Mouse (Mus musculus) liver, embryonic 11.5 days (tissue): Measurements from ENCODE around the gene Plcb4. TPM values are rescaled to one million over a fixed set of nuclear protein-coding genes. Genes with fewer than 3 reads are reported as not detected.

Source experiments
- ATAC-seq: fragments of 200-750 bp; cut with Nextera tagmentation; replicated peaks from 2 replicates; pipeline ENCODE4 v1.8.0; 2017; ENCODE audit warnings: moderate number of reproducible peaks, mild to moderate bottlenecking, moderate TSS enrichment, moderate library complexity; ENCODE audit not compliant: low FRiP score
- DNase-seq: peaks from one replicate; pipeline ENCODE4 v3.0.0-alpha.2; 2017; ENCODE audit warnings: low spot score
- H3K27ac ChIP-seq: fragments of 300-500 bp; sonication (generic); 2 replicates; pipeline ENCODE4 v1.5.1; 2014; ENCODE audit warnings: mild to moderate bottlenecking, low read depth, low read length, control low read depth
- H3K27me3 ChIP-seq: fragments of 300-500 bp; sonication (generic); replicated peaks from 2 replicates; pipeline ENCODE4 v1.6.1; 2014; ENCODE audit warnings: low read length, mixed read lengths; ENCODE audit not compliant: control insufficient read depth, insufficient read depth
- H3K36me3 ChIP-seq: fragments of 300-500 bp; sonication (generic); 2 replicates; pipeline ENCODE4 v1.6.1; 2014; ENCODE audit warnings: mild to moderate bottlenecking, low read length, moderate library complexity, mixed read lengths; ENCODE audit not compliant: control insufficient read depth, insufficient read depth
- H3K4me1 ChIP-seq: fragments of 300-500 bp; sonication (generic); replicated peaks from 2 replicates; pipeline ENCODE4 v1.6.1; 2014; ENCODE audit warnings: low read length, mixed read lengths; ENCODE audit not compliant: control insufficient read depth, insufficient read depth
- H3K4me2 ChIP-seq: fragments of 300-500 bp; sonication (generic); 2 replicates; pipeline ENCODE4 v1.6.1; 2014; ENCODE audit warnings: mild to moderate bottlenecking, control low read depth, moderate library complexity
- H3K4me3 ChIP-seq: fragments of 300-500 bp; sonication (generic); 2 replicates; pipeline ENCODE4 v1.5.1; 2014; ENCODE audit warnings: low read depth, low read length, control low read depth
- H3K9ac ChIP-seq: fragments of 300-500 bp; sonication (generic); 2 replicates; pipeline ENCODE4 v1.6.1; 2014; ENCODE audit warnings: low read depth, low read length, control low read depth
- H3K9me3 ChIP-seq: fragments of 300-500 bp; sonication (generic); 2 replicates; pipeline ENCODE4 v1.6.1; 2016; ENCODE audit warnings: low read length, inconsistent platforms, mixed read lengths; ENCODE audit not compliant: control insufficient read depth
- WGBS: fragments of 180-500 bp; shearing (Covaris S2); extraction: QIAGEN DNeasy Blood & Tissue Kit; methylation state at CpG from one replicate; pipeline ENCODE4 v1.1.7; 2014; 5-methylcytosine and 5-hydroxymethylcytosine counted together
- polyA plus RNA-seq: library from polyadenylated mRNA; unstranded; fragments of >200 nt; fragmentation: Nextera tagmentation; extraction: Ambion mirVana; gene quantifications from 2 replicates; pipeline ENCODE4 v1.2.1, GENCODE M21; 2014

Plcb4 gene
- polyA plus RNA-seq, 1 experiment from 2014 or later = 10.3 TPM

- no peak overlapping the region for H3K27ac ChIP-seq
- no peaks in the 10 kb centered on the region for H3K4me1 ChIP-seq
- no peaks in the 10 kb centered on the region for H3K9me3 ChIP-seq
- DNase-seq = no peak
- ATAC-seq = no peak
- H3K36me3 ChIP-seq = no peaks in the 10 kb centered on the region
- no peak overlapping the region for H3K4me3 ChIP-seq
- H3K27me3 ChIP-seq = no peaks in the 10 kb centered on the region
- no peak overlapping the region for H3K9ac ChIP-seq
- 67% methylated on average over 4 of the region's 4 CpGs for WGBS
- no peak overlapping the region for H3K4me2 ChIP-seq
Observed at GRCm38 (mm10) chr2:135660816-135661215, 2.0 kb downstream of the Plcb4 start.

GRCm38 (mm10) chr2:135663785-135664184 is 5.0 kb downstream of the Plcb4 start:
- Histone ChIP-seq H3K27me3 (no peaks in the 10 kb centered on the region), H3K27ac (no peak overlapping the region), H3K4me1 (no peaks in the 10 kb centered on the region), H3K4me2 (no peak overlapping the region), H3K36me3 (no peaks in the 10 kb centered on the region), H3K9me3 (no peaks in the 10 kb centered on the region), H3K9ac (no peak overlapping the region), H3K4me3 (no peak overlapping the region)
- no peak for ATAC-seq
- no peak for DNase-seq
- WGBS = 68% methylated on average over 1 of the region's 1 CpGs

GRCm38 (mm10) chr2:135667496-135667895 is 8.7 kb downstream of the Plcb4 start:
- no peaks in the 10 kb centered on the region; the same call in 1 of the 2 replicates for H3K4me1 ChIP-seq
- no peaks in the 10 kb centered on the region for H3K9me3 ChIP-seq
- no peak overlapping the region for H3K27ac ChIP-seq
- no peak overlapping the region for H3K4me2 ChIP-seq
- H3K27me3 ChIP-seq = no peaks in the 10 kb centered on the region
- no peak overlapping the region for H3K4me3 ChIP-seq
- DNase-seq (no peak), ATAC-seq (no peak)
- H3K9ac ChIP-seq = no peak overlapping the region
- WGBS = 88% methylated on average over 2 of the region's 2 CpGs
- H3K36me3 ChIP-seq = no peaks in the 10 kb centered on the region

DNA sequence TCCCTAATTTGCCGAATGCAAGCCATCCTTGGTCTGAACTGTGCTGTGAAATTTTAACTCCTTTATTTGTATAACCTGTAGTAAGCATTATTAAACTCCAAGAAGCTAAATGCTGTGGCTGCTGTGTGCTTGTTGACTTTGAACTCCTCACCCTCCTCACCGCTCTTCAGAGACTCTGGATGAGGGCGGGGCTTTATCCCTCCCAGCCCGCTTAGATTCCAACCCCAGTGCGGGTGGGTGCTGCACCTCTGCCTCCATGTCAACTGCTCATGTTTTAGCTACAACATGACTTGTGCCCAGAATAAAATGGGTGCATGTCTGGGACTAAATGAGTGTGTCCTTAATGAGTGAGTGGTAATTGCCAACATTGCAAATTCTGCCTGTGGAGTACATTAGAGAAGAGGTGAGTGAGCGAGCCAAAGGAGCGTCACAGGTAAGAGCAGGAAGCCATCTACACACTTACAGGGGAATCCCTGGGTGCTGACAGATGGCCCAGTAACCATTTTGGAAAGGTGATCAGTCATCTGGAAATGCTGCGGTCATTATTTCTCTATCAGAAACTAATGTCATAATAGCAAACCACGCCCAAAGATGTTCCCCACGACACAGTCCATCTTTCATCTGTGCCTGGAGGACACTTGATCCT is 13.8 kb downstream of the Plcb4 start:
- Histone ChIP-seq H3K9me3 (no peaks in the 10 kb centered on the region), H3K9ac (no peak overlapping the region), H3K36me3 (no peaks in the 10 kb centered on the region), H3K27me3 (no peaks in the 10 kb centered on the region), H3K4me1 (no peaks in the 10 kb centered on the region; the same call in 1 of the 2 replicates), H3K4me3 (no peak overlapping the region), H3K4me2 (no peak overlapping the region), H3K27ac (no peak overlapping the region)
- 79% methylated on average over 10 of the region's 10 CpGs for WGBS
- DNase-seq (no peak), ATAC-seq (no peak)

- Histone ChIP-seq H3K27ac (no peak overlapping the region), H3K27me3 (no peaks in the 10 kb centered on the region), H3K4me3 (no peak overlapping the region), H3K36me3 (no peaks in the 10 kb centered on the region), H3K9ac (no peak overlapping the region), H3K4me2 (no peak overlapping the region), H3K4me1 (no peaks in the 10 kb centered on the region; the same call in 1 of the 2 replicates), H3K9me3 (no peaks in the 10 kb centered on the region)
- ATAC-seq = no peak
- WGBS = 90% methylated on average over 8 of the region's 8 CpGs
- DNase-seq = no peak
Observed at GRCm38 (mm10) chr2:135673649-135674048, 14.8 kb downstream of the Plcb4 start.

DNA sequence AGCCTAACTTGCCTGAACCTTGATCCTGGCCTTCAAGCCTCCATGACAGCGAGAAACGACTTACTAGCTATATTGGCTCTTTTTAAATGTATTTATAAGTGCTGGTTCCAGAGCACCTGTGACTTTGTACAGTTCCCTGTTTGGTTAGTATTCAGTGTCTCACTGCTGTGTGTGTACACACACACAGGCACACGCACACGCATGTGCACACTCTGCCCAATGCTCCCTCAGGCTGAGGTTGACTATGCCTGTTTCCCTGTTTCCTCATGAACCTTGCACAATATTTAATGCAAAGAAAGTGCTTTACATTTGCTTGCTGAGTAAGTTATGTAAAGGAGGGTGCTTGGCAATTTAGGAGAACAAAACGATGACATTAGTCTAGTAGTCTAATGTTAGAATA is 16.5 kb downstream of the Plcb4 start:
- Histone ChIP-seq H3K9ac (no peak overlapping the region), H3K27ac (no peak overlapping the region), H3K27me3 (no peaks in the 10 kb centered on the region), H3K36me3 (no peaks in the 10 kb centered on the region), H3K4me2 (no peak overlapping the region), H3K4me1 (peaks cover 3% of the 10 kb centered on the region; the same call in 1 of the 2 replicates), H3K9me3 (no peaks in the 10 kb centered on the region), H3K4me3 (no peak overlapping the region)
- no peak for ATAC-seq
- WGBS = 81% methylated on average over 5 of the region's 5 CpGs
- no peak for DNase-seq

GRCm38 (mm10) chr2:135676978-135677501 is 18.2 kb downstream of the Plcb4 start:
- DNase-seq = no peak

DNA sequence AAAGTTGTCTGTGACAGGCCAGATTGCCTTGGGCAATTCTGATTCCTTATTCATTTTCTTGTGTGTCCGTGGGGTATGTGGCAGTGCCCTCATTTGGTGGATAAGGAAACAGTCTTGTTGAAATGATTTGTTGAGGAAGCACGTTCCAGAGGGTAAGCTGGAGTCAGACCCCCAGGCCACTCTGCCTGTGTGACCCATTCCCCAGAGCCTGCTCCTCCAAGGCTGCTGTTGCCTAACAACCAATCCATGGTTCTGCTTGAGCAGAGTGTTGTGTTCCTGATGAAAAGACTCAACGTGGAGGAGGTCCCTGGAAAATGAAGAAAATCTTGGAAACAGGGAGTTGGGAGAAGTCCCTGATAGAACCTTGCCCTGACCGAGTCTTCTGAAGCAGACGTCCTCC is 18.8 kb downstream of the Plcb4 start:
- Histone ChIP-seq H3K27ac (no peak overlapping the region), H3K4me2 (no peak overlapping the region), H3K36me3 (no peaks in the 10 kb centered on the region), H3K9ac (no peak overlapping the region), H3K4me3 (no peak overlapping the region), H3K9me3 (no peaks in the 10 kb centered on the region), H3K27me3 (no peaks in the 10 kb centered on the region), H3K4me1 (peaks cover 3% of the 10 kb centered on the region; the same call in 1 of the 2 replicates)
- ATAC-seq (no peak), DNase-seq (no peak)
- 75% methylated on average over 5 of the region's 5 CpGs for WGBS

More at GRCm38 (mm10) chr2:135676978-135677501, 18.2 kb downstream of the Plcb4 start:
- H3K9ac ChIP-seq = no peak overlapping the region
- no peaks in the 10 kb centered on the region for H3K36me3 ChIP-seq
- no peak overlapping the region for H3K4me3 ChIP-seq
- H3K4me1 ChIP-seq = peaks cover 3% of the 10 kb centered on the region; the same call in 1 of the 2 replicates
- no peaks in the 10 kb centered on the region for H3K9me3 ChIP-seq
- H3K4me2 ChIP-seq = no peak overlapping the region
- no peak overlapping the region for H3K27ac ChIP-seq
- no peaks in the 10 kb centered on the region for H3K27me3 ChIP-seq
- no peak for ATAC-seq
- WGBS = 79% methylated on average over 8 of the region's 8 CpGs

GRCm38 (mm10) chr2:135680001-135680400 is 21.2 kb downstream of the Plcb4 start:
- H3K9ac ChIP-seq = no peak overlapping the region
- H3K4me1 ChIP-seq = peaks cover 3% of the 10 kb centered on the region; the same call in 1 of the 2 replicates
- H3K27ac ChIP-seq = no peak overlapping the region
- ATAC-seq (no peak; the same call in 1 of the 2 replicates), DNase-seq (no peak)
- no peak overlapping the region for H3K4me3 ChIP-seq
- H3K27me3 ChIP-seq = no peaks in the 10 kb centered on the region
- H3K36me3 ChIP-seq = no peaks in the 10 kb centered on the region
- 70% methylated on average over 8 of the region's 8 CpGs for WGBS
- H3K4me2 ChIP-seq = no peak overlapping the region
- H3K9me3 ChIP-seq = no peaks in the 10 kb centered on the region
